Mouse (Mus musculus) brain, embryonic 14.5 days (tissue): Measurements from ENCODE around the gene Tspan5.

ENCODE experiments used
- CTCF ChIP-seq: fragments of 200-500 bp; IDR thresholded peaks from 2 replicates; pipeline ENCODE4 v1.5.1; 2012; ENCODE audit warnings: inconsistent platforms, mild to moderate bottlenecking, moderate library complexity, borderline replicate concordance; ENCODE audit not compliant: insufficient read depth, insufficient read length; ENCODE audit errors: extremely low read depth
- POLR2A ChIP-seq: fragments of 200-500 bp; IDR thresholded peaks from 2 replicates; pipeline ENCODE4 v1.6.1; 2012; ENCODE audit warnings: mild to moderate bottlenecking, inconsistent platforms, borderline replicate concordance; ENCODE audit not compliant: poor library complexity, insufficient read depth, insufficient read length, severe bottlenecking; ENCODE audit errors: extremely low read depth

GRCm38 (mm10) chr3:138740291-138740690, 1.7 kb upstream of the Tspan5 start:
- no peak for TF ChIP-seq CTCF
- TF ChIP-seq POLR2A = no peak
